Mouse (Mus musculus) neural tube, embryonic 12.5 days (tissue): ENCODE measurements around the gene Myo15. TPM values are rescaled to one million over a fixed set of nuclear protein-coding genes. Genes with fewer than 3 reads are reported as not detected.
"Not testable (repeated sequence)": the region's sequence is repeated elsewhere in the genome, so short reads cannot be mapped to it uniquely, and the experiment has no call there.

ENCODE experiments used
- ATAC-seq: fragments of 200-750 bp; cut with Nextera tagmentation; 2 replicates; pipeline ENCODE4 v1.8.0; 2017; ENCODE audit warnings: low read depth, mild to moderate bottlenecking, moderate TSS enrichment, moderate library complexity; ENCODE audit not compliant: low FRiP score
- H3K27ac ChIP-seq: fragments of 300-500 bp; sonication (generic); 2 replicates; pipeline ENCODE4 v1.5.1; 2016
- H3K27me3 ChIP-seq: fragments of 300-500 bp; sonication (generic); replicated peaks from 2 replicates; pipeline ENCODE4 v1.6.1; 2016; ENCODE audit warnings: mild to moderate bottlenecking
- H3K36me3 ChIP-seq: fragments of 300-500 bp; sonication (generic); 2 replicates; pipeline ENCODE4 v1.6.1; 2016; ENCODE audit warnings: mild to moderate bottlenecking
- H3K4me1 ChIP-seq: fragments of 300-500 bp; sonication (generic); 2 replicates; pipeline ENCODE4 v1.6.1; 2016
- H3K4me2 ChIP-seq: fragments of 300-500 bp; sonication (generic); replicated peaks from 2 replicates; pipeline ENCODE4 v1.6.1; 2016; ENCODE audit warnings: mild to moderate bottlenecking
- H3K4me3 ChIP-seq: fragments of 300-500 bp; sonication (generic); 2 replicates; pipeline ENCODE4 v1.5.1; 2016
- H3K9ac ChIP-seq: fragments of 300-500 bp; sonication (generic); 2 replicates; pipeline ENCODE4 v1.6.1; 2016; ENCODE audit warnings: mild to moderate bottlenecking
- H3K9me3 ChIP-seq: fragments of 300-500 bp; sonication (generic); 2 replicates; pipeline ENCODE4 v1.6.1; 2016; ENCODE audit warnings: mild to moderate bottlenecking
- WGBS: fragments of 180-500 bp; shearing (Covaris S2); methylation state at CpG from one replicate; pipeline ENCODE4 v1.1.7; 2016; 5-methylcytosine and 5-hydroxymethylcytosine counted together
- polyA plus RNA-seq: library from polyadenylated mRNA; unstranded; fragments of >200 nt; fragmentation: Nextera tagmentation; extraction: Ambion mirVana; gene quantifications from 2 replicates; pipeline ENCODE4 v1.2.1, GENCODE M21; 2016

Myo15 gene
- polyA plus RNA-seq = 0.05 and 0.13 TPM in 2 replicates

- no peak within 1 kb of the TSS for H3K4me3 ChIP-seq
- H3K36me3 ChIP-seq = peaks cover 66% of the 10 kb centered on the region
- no peaks in the 10 kb centered on the region for H3K4me1 ChIP-seq
- no peaks in the 10 kb centered on the region for H3K9me3 ChIP-seq
- ATAC-seq = no peak
- 87% methylated on average over 3 of the region's 3 CpGs for WGBS
- no peak within 1 kb of the TSS for H3K9ac ChIP-seq
- no peak within 1 kb of the TSS for H3K27ac ChIP-seq
- no peaks in the 10 kb centered on the region for H3K27me3 ChIP-seq
- no peak within 1 kb of the TSS for H3K4me2 ChIP-seq
Observed at GRCm38 (mm10) chr11:60469039-60469438, at the start of gene Myo15. Myo15 (plus strand) TSS chr11:60469339.

GRCm38 (mm10) chr11:60422046-60422668, 47.0 kb upstream of the Myo15 start:
- H3K9me3 ChIP-seq = no peaks in the 10 kb centered on the region
- no peak overlapping the region for H3K9ac ChIP-seq
- ATAC-seq = no peak
- peaks cover 11% of the 10 kb centered on the region for H3K4me1 ChIP-seq
- 69% methylated on average over 6 of the region's 6 CpGs for WGBS
- H3K4me2 ChIP-seq = no peak overlapping the region
- H3K27ac ChIP-seq = no peak overlapping the region
- no peaks in the 10 kb centered on the region for H3K27me3 ChIP-seq
- H3K4me3 ChIP-seq = no peak overlapping the region
- peaks cover 5% of the 10 kb centered on the region; the same call in 1 of the 2 replicates for H3K36me3 ChIP-seq

- H3K4me1 ChIP-seq = peaks cover 11% of the 10 kb centered on the region
- H3K36me3 ChIP-seq = peaks cover 12% of the 10 kb centered on the region; the same call in 1 of the 2 replicates
- H3K9me3 ChIP-seq = no peaks in the 10 kb centered on the region
- no peak overlapping the region for H3K9ac ChIP-seq
- no peak overlapping the region for H3K27ac ChIP-seq
- 70% methylated on average over 1 of the region's 1 CpGs for WGBS
- no peak for ATAC-seq
- no peak overlapping the region for H3K4me3 ChIP-seq
- no peak overlapping the region for H3K4me2 ChIP-seq
- no peaks in the 10 kb centered on the region for H3K27me3 ChIP-seq
Observed at GRCm38 (mm10) chr11:60423006-60423405, 46.1 kb upstream of the Myo15 start.

GRCm38 (mm10) chr11:60426417-60426816, 42.7 kb upstream of the Myo15 start:
- ATAC-seq = no peak
- Histone ChIP-seq H3K4me1 (no peaks in the 10 kb centered on the region), H3K9ac (no peak overlapping the region), H3K27ac (no peak overlapping the region), H3K4me3 (no peak overlapping the region), H3K4me2 (no peak overlapping the region), H3K9me3 (no peaks in the 10 kb centered on the region), H3K36me3 (peaks cover 17% of the 10 kb centered on the region), H3K27me3 (no peaks in the 10 kb centered on the region)
- WGBS = 92% methylated on average over 1 of the region's 1 CpGs

- peaks cover 21% of the 10 kb centered on the region for H3K36me3 ChIP-seq
- no peak for ATAC-seq
Observed at GRCm38 (mm10) chr11:60427628-60428027, 41.5 kb upstream of the Myo15 start.

GRCm38 (mm10) chr11:60433501-60433900, 35.6 kb upstream of the Myo15 start:
- no peak overlapping the region for H3K4me3 ChIP-seq
- no peak overlapping the region for H3K4me2 ChIP-seq
- H3K27ac ChIP-seq = no peak overlapping the region
- ATAC-seq = no peak
- peaks cover 50% of the 10 kb centered on the region for H3K36me3 ChIP-seq
- no peak overlapping the region for H3K9ac ChIP-seq
- no peaks in the 10 kb centered on the region for H3K4me1 ChIP-seq
- H3K27me3 ChIP-seq = no peaks in the 10 kb centered on the region
- H3K9me3 ChIP-seq = no peaks in the 10 kb centered on the region

More at GRCm38 (mm10) chr11:60427628-60428027, 41.5 kb upstream of the Myo15 start:
- H3K4me2 ChIP-seq = no peak overlapping the region
- no peak overlapping the region for H3K9ac ChIP-seq
- no peak overlapping the region for H3K4me3 ChIP-seq
- H3K27ac ChIP-seq = no peak overlapping the region
- no peaks in the 10 kb centered on the region for H3K4me1 ChIP-seq
- 94% methylated on average over 3 of the region's 3 CpGs for WGBS
- no peaks in the 10 kb centered on the region for H3K27me3 ChIP-seq
- H3K9me3 ChIP-seq = no peaks in the 10 kb centered on the region

- Histone ChIP-seq H3K4me1 (no peaks in the 10 kb centered on the region), H3K9ac (no peak overlapping the region)
- ATAC-seq = no peak
Observed at GRCm38 (mm10) chr11:60435133-60435532, 34.0 kb upstream of the Myo15 start.

GRCm38 (mm10) chr11:60436618-60437017, 32.5 kb upstream of the Myo15 start:
- peaks cover 54% of the 10 kb centered on the region for H3K36me3 ChIP-seq
- H3K4me2 ChIP-seq = no peak overlapping the region
- no peaks in the 10 kb centered on the region for H3K9me3 ChIP-seq
- 94% methylated on average over 3 of the region's 3 CpGs for WGBS
- no peak for ATAC-seq
- no peak overlapping the region for H3K4me3 ChIP-seq
- H3K9ac ChIP-seq = no peak overlapping the region
- no peak overlapping the region for H3K27ac ChIP-seq
- H3K4me1 ChIP-seq = no peaks in the 10 kb centered on the region
- H3K27me3 ChIP-seq = no peaks in the 10 kb centered on the region

More at GRCm38 (mm10) chr11:60435133-60435532, 34.0 kb upstream of the Myo15 start:
- no peaks in the 10 kb centered on the region for H3K9me3 ChIP-seq
- WGBS = 95% methylated on average over 1 of the region's 1 CpGs
- H3K27me3 ChIP-seq = no peaks in the 10 kb centered on the region
- H3K27ac ChIP-seq = no peak overlapping the region
- no peak overlapping the region for H3K4me3 ChIP-seq
- no peak overlapping the region for H3K4me2 ChIP-seq
- peaks cover 52% of the 10 kb centered on the region for H3K36me3 ChIP-seq

GRCm38 (mm10) chr11:60439621-60440020, 29.5 kb upstream of the Myo15 start:
- H3K4me1 ChIP-seq, ATAC-seq, H3K4me2 ChIP-seq, H3K9me3 ChIP-seq, H3K4me3 ChIP-seq, H3K27ac ChIP-seq, H3K27me3 ChIP-seq, H3K9ac ChIP-seq: not testable (repeated sequence)
- peaks cover 63% of the 10 kb centered on the region for H3K36me3 ChIP-seq
- WGBS = 36% methylated on average over 1 of the region's 1 CpGs

GRCm38 (mm10) chr11:60440176-60440575, 29.0 kb upstream of the Myo15 start:
- Histone ChIP-seq H3K4me2 (no peak overlapping the region), H3K4me3 (no peak overlapping the region), H3K4me1 (no peaks in the 10 kb centered on the region), H3K27ac (no peak overlapping the region), H3K36me3 (peaks cover 58% of the 10 kb centered on the region), H3K9ac (no peak overlapping the region), H3K27me3 (no peaks in the 10 kb centered on the region), H3K9me3 (no peaks in the 10 kb centered on the region)
- ATAC-seq = no peak
- WGBS = 44% methylated on average over 7 of the region's 7 CpGs

- ATAC-seq = no peak
- H3K9me3 ChIP-seq = no peaks in the 10 kb centered on the region
- H3K27ac ChIP-seq = no peak overlapping the region
- no peaks in the 10 kb centered on the region for H3K27me3 ChIP-seq
- H3K36me3 ChIP-seq = peaks cover 38% of the 10 kb centered on the region
- no peaks in the 10 kb centered on the region for H3K4me1 ChIP-seq
- H3K4me2 ChIP-seq = no peak overlapping the region
- WGBS = 90% methylated on average over 6 of the region's 6 CpGs
- no peak overlapping the region for H3K4me3 ChIP-seq
- H3K9ac ChIP-seq = no peak overlapping the region
Observed at GRCm38 (mm10) chr11:60442896-60443295, 26.2 kb upstream of the Myo15 start.

GRCm38 (mm10) chr11:60444007-60444406, 25.1 kb upstream of the Myo15 start:
- ATAC-seq = no peak
- Histone ChIP-seq H3K9ac (no peak overlapping the region), H3K4me3 (no peak overlapping the region), H3K27ac (no peak overlapping the region), H3K36me3 (peaks cover 27% of the 10 kb centered on the region), H3K9me3 (no peaks in the 10 kb centered on the region), H3K4me1 (no peaks in the 10 kb centered on the region), H3K4me2 (no peak overlapping the region), H3K27me3 (no peaks in the 10 kb centered on the region)
- WGBS = 80% methylated on average over 4 of the region's 4 CpGs
